Mouse (Mus musculus): ENCODE measurements around the gene Crybg1.
A peak's percentile ranks its signal among the peaks of the same experiment; 100 is the strongest.

The Crybg1 gene

GRCm38 (mm10) chr10:44148337-44149317 lies at the start of gene Crybg1:
TSS of gene Crybg1 (minus strand) at chr10:44148853.
- no peak for DNase-seq (ENCODE audit: low spot score)

GRCm38 (mm10) chr10:44177365-44177764 lies 28.7 kb upstream of the Crybg1 start:
- DNase-seq (ENCODE audit: low spot score): peak; percentile 75

- DNase-seq (ENCODE audit: low spot score): no peak
Measured at GRCm38 (mm10) chr10:44176548-44176947, 27.9 kb upstream of the Crybg1 start.

GRCm38 (mm10) chr10:44176120-44176519 lies 27.5 kb upstream of the Crybg1 start:
- DNase-seq (ENCODE audit: low spot score): no peak

GRCm38 (mm10) chr10:44170145-44170544 lies 21.5 kb upstream of the Crybg1 start:
- DNase-seq (ENCODE audit: low spot score): no peak

- DNase-seq (ENCODE audit: low spot score): no peak
Measured at GRCm38 (mm10) chr10:44167061-44167460, 18.4 kb upstream of the Crybg1 start.

GRCm38 (mm10) chr10:44164258-44164975 lies 15.8 kb upstream of the Crybg1 start:
- no peak for DNase-seq (ENCODE audit: low spot score)

- DNase-seq (ENCODE audit: low spot score): no peak
Measured at GRCm38 (mm10) chr10:44163028-44163427, 14.4 kb upstream of the Crybg1 start.

- DNase-seq (ENCODE audit: low spot score): peak; percentile 16
Measured at GRCm38 (mm10) chr10:44160150-44160549, 11.5 kb upstream of the Crybg1 start.

GRCm38 (mm10) chr10:44157489-44157888 lies 8.8 kb upstream of the Crybg1 start:
- DNase-seq (ENCODE audit: low spot score): no peak

GRCm38 (mm10) chr10:44150501-44150900 lies 1.8 kb upstream of the Crybg1 start:
- DNase-seq (ENCODE audit: low spot score): no peak

- DNase-seq (ENCODE audit: low spot score): no peak
Measured at GRCm38 (mm10) chr10:44143401-44143800, 5.3 kb downstream of the Crybg1 start.

GRCm38 (mm10) chr10:44138137-44138855 lies 10.4 kb downstream of the Crybg1 start:
- no peak for DNase-seq (ENCODE audit: low spot score)

GRCm38 (mm10) chr10:44126047-44126446 lies 22.6 kb downstream of the Crybg1 start:
- no peak for DNase-seq (ENCODE audit: low spot score)

- no peak for DNase-seq (ENCODE audit: low spot score)
Measured at GRCm38 (mm10) chr10:44124400-44124933, 24.2 kb downstream of the Crybg1 start.

GRCm38 (mm10) chr10:44118616-44119015 lies 30.0 kb downstream of the Crybg1 start:
- no peak for DNase-seq (ENCODE audit: low spot score)

- DNase-seq (ENCODE audit: low spot score): no peak
Measured at GRCm38 (mm10) chr10:44116796-44117195, 31.9 kb downstream of the Crybg1 start.

GRCm38 (mm10) chr10:44114611-44115010 lies 34.0 kb downstream of the Crybg1 start:
- DNase-seq (ENCODE audit: low spot score): no peak

GRCm38 (mm10) chr10:44112005-44112675 lies 36.5 kb downstream of the Crybg1 start:
- DNase-seq (ENCODE audit: low spot score): no peak

- no peak for DNase-seq (ENCODE audit: low spot score)
Measured at GRCm38 (mm10) chr10:44111168-44111567, 37.5 kb downstream of the Crybg1 start.

- no peak for DNase-seq (ENCODE audit: low spot score)
Measured at GRCm38 (mm10) chr10:44110460-44110859, 38.2 kb downstream of the Crybg1 start.

All from MN1 (cell line).